Mouse (Mus musculus) left cerebral cortex, adult 2 months (tissue): ENCODE data around the gene Spink4. TPM values are rescaled to one million over a fixed set of nuclear protein-coding genes. Genes with fewer than 3 reads are reported as not detected.

Experiments
- DNase-seq, 2 experiments: peaks; one replicate each; pipeline ENCODE4 v3.0.0; 2021 to 2022; ENCODE audit warnings: low spot score in 2 of 2, mixed read lengths in 1 of 2; ENCODE audit errors: extremely low spot score in 1 of 2
- H3K27ac ChIP-seq: fragments of 200-600 bp; 2 replicates; pipeline ENCODE4 v1.8.1; 2022
- H3K4me3 ChIP-seq: fragments of 200-600 bp; 2 replicates; pipeline ENCODE4 v1.8.1; 2022
- CTCF ChIP-seq: fragments of 200-600 bp; IDR thresholded peaks from 2 replicates; pipeline ENCODE4 v1.8.1; 2022; ENCODE audit warnings: antibody characterized with exemption, mild to moderate bottlenecking, moderate library complexity
- intact Hi-C: fragments of 180-260 bp; cut with DNase I; formaldehyde crosslinking; loops from one replicate; pipeline ENCODE4 v1.15.1; 2025
- total RNA-seq, 2 experiments: library from RNA; stranded (reverse); gene quantifications; 2 replicates each; pipeline ENCODE4 v1.2.3; 2021

The Spink4 gene
- total RNA-seq, 2 experiments from 2014 or later: not detected

DNA sequence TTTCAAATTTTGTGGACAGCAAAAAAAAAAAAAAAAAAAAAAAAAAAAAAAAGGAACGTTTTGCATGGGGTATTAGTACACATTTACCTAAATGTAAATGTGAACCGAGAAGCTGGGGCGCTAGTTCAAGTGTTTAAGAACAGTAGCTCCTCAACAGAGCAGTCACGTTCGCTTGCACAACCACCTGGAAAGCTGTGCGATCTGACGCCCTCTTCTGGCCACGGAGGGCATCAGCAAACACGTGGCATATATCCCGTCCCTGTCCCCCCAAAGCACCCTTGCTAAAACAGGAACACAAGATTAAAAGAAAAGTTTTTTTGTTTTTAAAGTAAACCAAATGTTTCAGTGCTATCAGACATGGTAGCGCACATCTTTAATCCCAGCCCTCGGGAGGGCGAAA is 51.9 kb downstream of the Spink4 start:
- H3K27ac ChIP-seq: no peak overlapping the region; the same call in 1 of the 2 replicates
- TF ChIP-seq CTCF: peak; percentile 47
- intact Hi-C loops: loop anchor here (1.0 to 5.0 kb wide), 2 partner anchors 23 to 151 kb away; partner anchors contain the start of genes Bag1, Chmp5 and Nol6
- DNase-seq: no peak
- H3K4me3 ChIP-seq: peak overlapping the region; percentile 95

- Histone ChIP-seq H3K27ac (no peak overlapping the region), H3K4me3 (no peak overlapping the region)
- TF ChIP-seq CTCF: no peak
- intact Hi-C loops: loop anchor here (5.0 kb wide), 1 partner anchor 148 kb away; the partner anchor contains the start of gene Nol6
- no peak for DNase-seq
These were observed 54.2 kb downstream of the Spink4 start for GRCm38 (mm10) chr4:40974011-40974410.

- no peak for DNase-seq
- intact Hi-C loops: no loop called here
- H3K27ac ChIP-seq: peak overlapping the region; percentile 36
These were observed 55.8 kb downstream of the Spink4 start for GRCm38 (mm10) chr4:40975678-40976077.

GRCm38 (mm10) chr4:40976651-40977050 is 56.8 kb downstream of the Spink4 start:
- Histone ChIP-seq H3K27ac (no peak overlapping the region), H3K4me3 (no peak overlapping the region)
- DNase-seq: no peak
- intact Hi-C loops: no loop called here
- TF ChIP-seq CTCF: no peak

More at GRCm38 (mm10) chr4:40975678-40976077, 55.8 kb downstream of the Spink4 start:
- TF ChIP-seq CTCF: no peak
- H3K4me3 ChIP-seq: no peak overlapping the region

DNA sequence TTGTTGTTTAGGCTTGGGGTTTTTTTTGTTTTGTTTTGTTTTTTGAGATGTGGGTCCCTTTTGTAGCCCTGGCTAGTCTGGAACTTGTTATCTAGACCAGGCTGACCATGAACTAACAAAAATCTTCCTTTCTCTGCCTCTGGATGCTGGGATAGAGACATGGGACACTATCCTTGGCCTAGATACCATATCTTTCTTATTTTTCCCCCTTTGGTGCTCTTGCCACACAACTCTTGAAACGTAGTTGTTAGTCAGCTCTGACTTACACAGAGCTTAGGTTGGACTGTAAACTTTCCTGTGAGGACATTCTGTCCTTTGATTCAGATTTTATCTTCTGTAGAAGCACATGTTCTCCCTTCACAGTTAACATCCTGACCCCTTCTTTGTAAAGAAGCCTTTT is 59.6 kb downstream of the Spink4 start:
- no peak for TF ChIP-seq CTCF
- intact Hi-C loops: no loop called here
- Histone ChIP-seq H3K4me3 (no peak overlapping the region), H3K27ac (no peak overlapping the region)
- no peak for DNase-seq

Other genes with a start within 250 kb of the Spink4 start
- 10 to 100 TPM; 30.0 to 32.2 TPM for gene Aptx, start 216.9 kb upstream of the Spink4 start, total RNA-seq
- 100 to 1,000 TPM; 282 to 289 TPM for gene Dnaja1, start 197.9 kb upstream of the Spink4 start, total RNA-seq
- 10 to 100 TPM; 47.3 to 53.0 TPM for gene Smu1, start 162.1 kb upstream of the Spink4 start, total RNA-seq
- 1 to 10 TPM; 5.0 to 8.2 TPM for gene B4galt1, start 66.0 kb upstream of the Spink4 start, total RNA-seq
- 100 to 1,000 TPM; 164 to 181 TPM for gene Bag1, start 28.2 kb downstream of the Spink4 start, total RNA-seq
- 10 to 100 TPM; 79.0 to 79.7 TPM for gene Chmp5, start 28.4 kb downstream of the Spink4 start, total RNA-seq
- 10 to 100 TPM; 69.2 to 76.6 TPM for gene Nfx1, start 50.9 kb downstream of the Spink4 start, total RNA-seq
- gene Aqp7, start 128.1 kb downstream of the Spink4 start, total RNA-seq: not detected
- not detected for gene Aqp3, start 178.1 kb downstream of the Spink4 start, total RNA-seq
- gene Nol6, start 204.4 kb downstream of the Spink4 start, total RNA-seq: 10 to 100 TPM; 91.4 to 97.4 TPM
- 10 to 100 TPM; 78.8 to 80.9 TPM for gene Ube2r2, start 215.7 kb downstream of the Spink4 start, total RNA-seq